ENCODE assay signal across 12 mouse cellular contexts in genomic region chr17:3366741-3367140, GRCm38 (mm10). TPM values are rescaled to one million over a fixed set of nuclear protein-coding genes. Genes with fewer than 3 reads are reported as not detected.
DNase-seq lines count a peak whose midpoint lies in the region; ATAC-seq lines count a peak whose summit lies in the region.
"Had no signal": no experiment of that assay in that cellular context is flagged by ENCODE, and none has a peak within 500 bp of the region (broad histone marks: within the 10 kb centered on the region; RNA-seq: fewer than 3 reads in every experiment).

No protein-coding gene starts in this region.

- no peak overlapping the region for H3K27ac ChIP-seq in midbrain, embryonic 14.5 days (replicated peaks; ENCODE audit: low read depth, low read length)
- H3K27ac ChIP-seq: neural tube, embryonic 13.5 days had no signal

- no peak overlapping the region for H3K4me2 ChIP-seq in midbrain, embryonic 14.5 days (ENCODE audit: low read length)
- H3K4me2 ChIP-seq: neural tube, embryonic 13.5 days had no signal

- H3K9me3 ChIP-seq in midbrain, embryonic 14.5 days (ENCODE audit: control insufficient read depth, low read length) = no peaks in the 10 kb centered on the region
- H3K9me3 ChIP-seq: neural tube, embryonic 13.5 days had no signal

- ATAC-seq in activated CD4-positive, CD25-positive, alpha-beta regulatory T cell, adult 4 months = no peak
- no peak for ATAC-seq in midbrain, embryonic 14.5 days (ENCODE audit: low FRiP score, low TSS enrichment)

- H3K4me3 ChIP-seq in midbrain, embryonic 14.5 days (replicated peaks; ENCODE audit: low read depth, low read length) = no peak overlapping the region
- H3K4me3 ChIP-seq: neural tube, embryonic 13.5 days had no signal

- no peak overlapping the region for H3K9ac ChIP-seq in midbrain, embryonic 14.5 days (replicated peaks; ENCODE audit: low read length)
- H3K9ac ChIP-seq: neural tube, embryonic 13.5 days had no signal

- no peaks in the 10 kb centered on the region for H3K27me3 ChIP-seq in midbrain, embryonic 14.5 days (ENCODE audit: control insufficient read depth, insufficient read depth, low read length)
- H3K27me3 ChIP-seq: neural tube, embryonic 13.5 days had no signal

- intact Hi-C loops in heart, postnatal 36 days (cut with DNase I) = no loop called here
- intact Hi-C loops in heart, postnatal 25 days (cut with DNase I) = no loop called here

- no peaks in the 10 kb centered on the region for H3K4me1 ChIP-seq in midbrain, embryonic 14.5 days (ENCODE audit: control insufficient read depth, insufficient read depth, low read length)

- 82% methylated on average over 3 of the region's 3 CpGs for WGBS in midbrain, embryonic 14.5 days

- DNase-seq in heart, postnatal 36 days = peak; percentile 15 to 22
- DNase-seq in heart, postnatal 25 days (ENCODE audit: low spot score) = no peak
- DNase-seq in adipocyte (ENCODE audit: low spot score) = peak; percentile 66
- peak; percentile 32 for DNase-seq in brain, adult 2 months (ENCODE audit: low read depth, low spot score)
- peak; percentile 66 to 80 for DNase-seq in lung, adult 18-20 months
- no peak for DNase-seq in thymus, postnatal 14 days
- no peak for DNase-seq in midbrain, embryonic 14.5 days
- DNase-seq: embryo, embryonic 11 days; spleen, adult 18-20 months; thymus, postnatal 25 days had no signal

- no peaks in the 10 kb centered on the region for H3K36me3 ChIP-seq in midbrain, embryonic 14.5 days (ENCODE audit: control insufficient read depth, insufficient read depth, low read length)
- H3K36me3 ChIP-seq: neural tube, embryonic 13.5 days had no signal

RNA-seq across cellular contexts. Expression of gene Tiam2, which starts 40.4 kb away (rescaled TPM):
- total RNA-seq in heart, postnatal 36 days (2021) = 1 to 10 TPM; 1.4 to 2.3 TPM
- 1 to 10 TPM; 2.0 to 2.3 TPM for total RNA-seq in heart, postnatal 25 days (2021)
- polyA plus RNA-seq in activated CD4-positive, CD25-positive, alpha-beta regulatory T cell, adult 4 months (2017; shearing (Covaris generic)) = 1 to 10 TPM; 1.0 to 1.7 TPM
- polyA plus RNA-seq in midbrain, embryonic 14.5 days (2014; fragmentation: Nextera tagmentation; extraction: Ambion mirVana) = 2.1 and 3.1 TPM in 2 replicates

Comparison
In these comparisons a context has a peak if more than half of its experiments do, and no peak if none do; other contexts are left out.
1. DNase-seq: peak in heart, postnatal 36 days (2 of 2), adipocyte (single experiment), brain, adult 2 months (single experiment) and lung, adult 18-20 months (2 of 2); none in heart, postnatal 25 days (single experiment), thymus, postnatal 14 days (single experiment) and midbrain, embryonic 14.5 days (single experiment).